Mouse (Mus musculus) E14TG2a.4 (cell line): ENCODE measurements around the gene Gm17359.

ENCODE experiments used
- CTCF ChIP-seq: conservative IDR thresholded peaks from 2 replicates; pipeline ENCODE4 v1.5.1; 2014; ENCODE audit warnings: low read length
- NANOG ChIP-seq: IDR thresholded peaks from 2 replicates; pipeline ENCODE4 v1.6.1; 2014; ENCODE audit warnings: borderline replicate concordance, low read length, mixed read lengths
- POU5F1 ChIP-seq: IDR thresholded peaks from 2 replicates; pipeline ENCODE4 v1.6.1; 2014; ENCODE audit warnings: low read length, borderline replicate concordance

GRCm38 (mm10) chr3:79474911-79475310, 138.4 kb downstream of the Gm17359 start:
- TF ChIP-seq NANOG (no peak), CTCF (no peak), POU5F1 (no peak)
